Mouse (Mus musculus) liver, embryonic 14.5 days (tissue): ENCODE measurements at regions not wholly inside any gene's neighbourhood (a gene's known extent, or its start where the extent isn't known, plus 50 kb on each side); places are given as distances from the start of the nearest gene placed in this dataset.

Experiments
- CTCF ChIP-seq: IDR thresholded peaks from 2 replicates; pipeline ENCODE4 v1.5.1; 2016; ENCODE audit warnings: antibody characterized with exemption, low read depth, control low read depth
- EP300 ChIP-seq: IDR thresholded peaks from 2 replicates; pipeline ENCODE4 v1.6.1; 2016; ENCODE audit warnings: antibody characterized with exemption, low read depth

- TF ChIP-seq EP300 (no peak), CTCF (no peak)
These were observed 390.5 kb upstream of the Dpp10 start for GRCm38 (mm10) chr1:124435850-124436249.
